Mouse (Mus musculus) G1E (cell line): ENCODE data around the gene Gfod2. TPM values are rescaled to one million over a fixed set of nuclear protein-coding genes. Genes with fewer than 3 reads are reported as not detected.

Experiments
- ATAC-seq: 2 replicates; pipeline ENCODE4 v1.8.0; 2016; ENCODE audit warnings: mild to moderate bottlenecking; ENCODE audit not compliant: insufficient number of reproducible peaks, poor library complexity, low FRiP score, severe bottlenecking; ENCODE audit errors: extremely low read depth
- DNase-seq: peaks from one replicate; pipeline ENCODE4 v3.0.0; 2012; ENCODE audit warnings: low spot score
- H3K27me3 ChIP-seq: 2 replicates; pipeline ENCODE4 v1.6.1; 2012; ENCODE audit warnings: mild to moderate bottlenecking, low read length, inconsistent platforms; ENCODE audit not compliant: insufficient read depth
- H3K36me3 ChIP-seq: replicated peaks from 2 replicates; pipeline ENCODE3; 2012; ENCODE audit warnings: mild to moderate bottlenecking, inconsistent platforms
- H3K4me1 ChIP-seq: 2 replicates; pipeline ENCODE4 v1.6.1; 2012; ENCODE audit warnings: low read depth, low read length, inconsistent platforms, mixed read lengths; ENCODE audit not compliant: insufficient read depth
- H3K4me3 ChIP-seq: 2 replicates; pipeline ENCODE4 v1.5.1; 2012; ENCODE audit warnings: low read depth, mild to moderate bottlenecking, inconsistent platforms, low read length, moderate library complexity, mixed read lengths
- H3K9me3 ChIP-seq: replicated peaks from 2 replicates; pipeline ENCODE4 v1.6.1; 2012; ENCODE audit warnings: inconsistent platforms
- CTCF ChIP-seq: IDR thresholded peaks from 2 replicates; pipeline ENCODE4 v1.5.1; 2012; ENCODE audit warnings: low read depth, low read length, inconsistent platforms, mixed read lengths
- GATA1 ChIP-seq: IDR thresholded peaks from 2 replicates; pipeline ENCODE4 v1.6.1; 2012; ENCODE audit warnings: borderline replicate concordance, low read length, inconsistent platforms, mixed read lengths
- GATA2 ChIP-seq: IDR thresholded peaks from 2 replicates; pipeline ENCODE4 v1.6.1; 2012; ENCODE audit warnings: low read depth, low read length, inconsistent platforms, borderline replicate concordance
- POLR2AphosphoS5 ChIP-seq: IDR thresholded peaks from 2 replicates; pipeline ENCODE4 v1.6.1; 2012; ENCODE audit warnings: low read depth, low read length, inconsistent platforms; ENCODE audit not compliant: insufficient replicate concordance
- TAL1 ChIP-seq: conservative IDR thresholded peaks from 2 replicates; pipeline ENCODE4 v1.6.1; 2012; ENCODE audit warnings: low read depth, low read length, inconsistent platforms, mixed read lengths
- polyA plus RNA-seq: library from polyadenylated mRNA; stranded (reverse); fragments of >175 nt; gene quantifications from 2 replicates; pipeline ENCODE4 v1.2.3, GENCODE M21; 2012
- total RNA-seq, 2 experiments: library from RNA; stranded (forward) in 1 of 2; stranded (reverse) in 1 of 2; fragments of 200-1000 nt in 1 of 2; fragments of >200 nt in 1 of 2; fragmentation: Nextera tagmentation in 1 of 2; gene quantifications; 2 replicates each; pipeline ENCODE4 v1.2.3; 2014 to 2017

The Gfod2 gene
- total and polyA plus RNA-seq, 3 experiments = 2.6 to 4.9 (median 4.4) TPM

- no peak for ATAC-seq
Observed at GRCm38 (mm10) chr8:105708675-105709074, 49.8 kb downstream of the Gfod2 start.

GRCm38 (mm10) chr8:105707498-105708403 lies 50.7 kb downstream of the Gfod2 start, which contains the start of the genes 4933405L10Rik and Enkd1:
Gene 4933405L10Rik (plus strand): TSS chr8:105707655.
Gene Enkd1 (minus strand): TSS chr8:105708210.
- TF ChIP-seq CTCF (no peak), POLR2AphosphoS5 (no peak), GATA2 (no peak), TAL1 (no peak), GATA1 (no peak)
- peak; percentile 84 for ATAC-seq
- peak; percentile 92 for DNase-seq

More at GRCm38 (mm10) chr8:105708675-105709074, 49.8 kb downstream of the Gfod2 start:
- Histone ChIP-seq H3K36me3 (peaks cover 27% of the 10 kb centered on the region), H3K4me3 (no peak overlapping the region; the same call in 1 of the 2 replicates), H3K4me1 (peaks cover 41% of the 10 kb centered on the region), H3K9me3 (no peaks in the 10 kb centered on the region), H3K27me3 (no peaks in the 10 kb centered on the region; the same call in 1 of the 2 replicates)
- no peak for TF ChIP-seq POLR2AphosphoS5
- TF ChIP-seq GATA1 = no peak
- no peak for TF ChIP-seq TAL1
- TF ChIP-seq GATA2 = no peak
- no peak for TF ChIP-seq CTCF
- DNase-seq = no peak

GRCm38 (mm10) chr8:105706426-105706825 lies 52.0 kb downstream of the Gfod2 start:
- TF ChIP-seq GATA1 (no peak), CTCF (no peak), GATA2 (no peak), TAL1 (no peak), POLR2AphosphoS5 (no peak)
- no peaks in the 10 kb centered on the region for H3K9me3 ChIP-seq
- H3K27me3 ChIP-seq = no peaks in the 10 kb centered on the region; the same call in 1 of the 2 replicates
- ATAC-seq (no peak), DNase-seq (no peak)
- peak overlapping the region; percentile 85; the same call in 1 of the 2 replicates for H3K4me3 ChIP-seq
- H3K36me3 ChIP-seq = peaks cover 47% of the 10 kb centered on the region
- H3K4me1 ChIP-seq = peaks cover 55% of the 10 kb centered on the region

More at GRCm38 (mm10) chr8:105707498-105708403, 50.7 kb downstream of the Gfod2 start, which contains the start of the genes 4933405L10Rik and Enkd1:
- peaks cover 48% of the 10 kb centered on the region for H3K4me1 ChIP-seq
- peak within 1 kb of the TSS; percentile 85 for H3K4me3 ChIP-seq
- H3K9me3 ChIP-seq = no peaks in the 10 kb centered on the region
- H3K36me3 ChIP-seq = peaks cover 36% of the 10 kb centered on the region
- no peaks in the 10 kb centered on the region; the same call in 1 of the 2 replicates for H3K27me3 ChIP-seq

- Histone ChIP-seq H3K4me3 (no peak overlapping the region), H3K9me3 (no peaks in the 10 kb centered on the region), H3K4me1 (peaks cover 63% of the 10 kb centered on the region), H3K36me3 (peaks cover 50% of the 10 kb centered on the region), H3K27me3 (no peaks in the 10 kb centered on the region; the same call in 1 of the 2 replicates)
- DNase-seq = no peak
- no peak for ATAC-seq
- TF ChIP-seq CTCF (no peak), GATA1 (no peak), TAL1 (no peak), GATA2 (no peak), POLR2AphosphoS5 (no peak)
Observed at GRCm38 (mm10) chr8:105704955-105705354, 53.5 kb downstream of the Gfod2 start.

GRCm38 (mm10) chr8:105704146-105704812 lies 54.2 kb downstream of the Gfod2 start:
- no peak for ATAC-seq
- no peaks in the 10 kb centered on the region for H3K9me3 ChIP-seq
- peaks cover 70% of the 10 kb centered on the region for H3K4me1 ChIP-seq
- H3K36me3 ChIP-seq = peaks cover 57% of the 10 kb centered on the region
- DNase-seq = no peak
- H3K4me3 ChIP-seq = no peak overlapping the region
- H3K27me3 ChIP-seq = no peaks in the 10 kb centered on the region
- TF ChIP-seq CTCF (no peak), GATA2 (no peak), POLR2AphosphoS5 (no peak), GATA1 (no peak), TAL1 (no peak)
